ENCODE assay signal across 8 mouse cellular contexts in the genomic region with DNA sequence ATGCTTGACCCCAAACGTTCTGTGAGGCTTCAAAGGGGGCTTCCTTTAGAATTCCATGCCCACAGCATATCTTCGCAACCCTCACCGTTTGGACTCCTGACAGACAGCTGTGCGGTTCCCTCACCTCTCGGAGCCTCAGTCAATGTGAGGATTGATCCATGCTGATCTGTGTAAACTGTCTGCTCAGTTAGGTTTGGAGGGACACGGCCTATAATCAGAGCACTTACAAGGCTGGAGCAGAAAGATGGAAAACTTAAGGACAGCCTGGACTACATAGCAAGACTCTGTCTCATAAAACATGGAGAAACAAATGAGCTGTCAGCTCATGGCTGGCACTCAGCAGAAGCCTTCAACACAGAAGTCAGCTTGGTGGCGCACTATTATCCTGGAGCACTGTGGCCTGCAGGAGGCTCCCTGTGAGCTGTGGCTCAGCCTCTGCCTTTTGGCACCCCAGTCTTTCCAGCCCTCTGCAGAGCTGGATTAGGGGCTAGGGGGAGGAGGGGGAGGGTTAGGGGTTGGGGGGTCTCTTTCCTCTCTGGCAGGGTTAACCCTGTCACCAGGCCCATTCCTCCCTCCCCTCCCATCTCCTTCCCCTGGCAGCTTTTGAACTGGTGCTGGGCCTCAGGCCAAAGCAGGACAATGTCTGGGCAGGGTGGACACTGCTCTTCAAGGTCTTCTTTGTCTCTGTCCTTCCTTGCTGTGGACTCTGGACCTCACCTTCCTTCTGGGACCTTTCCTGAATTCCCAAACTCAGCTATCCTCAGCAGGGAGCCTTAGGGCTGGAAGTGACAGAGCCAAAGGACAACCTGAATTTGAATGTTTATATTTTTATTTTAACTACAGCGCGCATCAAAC. TPM values are rescaled to one million over a fixed set of nuclear protein-coding genes. Genes with fewer than 3 reads are reported as not detected.
DNase-seq lines count a peak whose midpoint lies in the region; ATAC-seq lines count a peak whose summit lies in the region.

No protein-coding gene starts in this region.

- no peak for DNase-seq in liver, embryonic 11.5 days (ENCODE audit: low spot score)
- DNase-seq in retina, embryonic 14.5 days (ENCODE audit: low spot score): peak; percentile 52
- no peak for DNase-seq in urinary bladder, postnatal 4 days (ENCODE audit: low spot score in 2 of 2)
- DNase-seq in ovary, adult 18-20 months (ENCODE audit: low spot score): no peak

- H3K4me2 ChIP-seq in embryonic facial prominence, embryonic 13.5 days: peak overlapping the region; percentile 72
- H3K4me2 ChIP-seq in hindbrain, embryonic 13.5 days: peak overlapping the region; percentile 60
- peak overlapping the region; percentile 68; the same call in 1 of the 2 replicates for H3K4me2 ChIP-seq in liver, embryonic 11.5 days

- no peak overlapping the region for H3K4me3 ChIP-seq in brown adipose tissue, adult 24 weeks (ENCODE audit: insufficient read depth, low read depth, low read length)
- H3K4me3 ChIP-seq in embryonic facial prominence, embryonic 13.5 days: 0 out of 2 replicates have a peak overlapping the region, but pooled peaks have one; percentile 44
- H3K4me3 ChIP-seq in hindbrain, embryonic 13.5 days: no peak overlapping the region; the same call in 1 of the 2 replicates
- no peak overlapping the region for H3K4me3 ChIP-seq in liver, embryonic 11.5 days (ENCODE audit: low read depth, low read length)

- ATAC-seq in embryonic facial prominence, embryonic 13.5 days (ENCODE audit: insufficient number of reproducible peaks, insufficient read depth, low FRiP score, low TSS enrichment, low read depth): no peak
- no peak for ATAC-seq in hindbrain, embryonic 13.5 days (ENCODE audit: low FRiP score)
- ATAC-seq in liver, embryonic 11.5 days (replicated peaks; ENCODE audit: low FRiP score): no peak
- no peak for ATAC-seq in erythroid progenitor cell, adult 5-6 weeks (replicated peaks; ENCODE audit: low FRiP score, poor library complexity, severe bottlenecking)

- peak overlapping the region; percentile 87 for H3K27ac ChIP-seq in brown adipose tissue, adult 24 weeks (replicated peaks; ENCODE audit: low read depth, low read length)
- peak overlapping the region; percentile 100 for H3K27ac ChIP-seq in embryonic facial prominence, embryonic 13.5 days
- H3K27ac ChIP-seq in hindbrain, embryonic 13.5 days: peak overlapping the region; percentile 96
- peak overlapping the region; percentile 90 for H3K27ac ChIP-seq in liver, embryonic 11.5 days (ENCODE audit: low read depth, low read length)

- H3K9ac ChIP-seq in embryonic facial prominence, embryonic 13.5 days: peak overlapping the region; percentile 78
- H3K9ac ChIP-seq in hindbrain, embryonic 13.5 days: peak overlapping the region; percentile 76
- H3K9ac ChIP-seq in liver, embryonic 11.5 days (ENCODE audit: low read depth, low read length): no peak overlapping the region

- H3K9me3 ChIP-seq in embryonic facial prominence, embryonic 13.5 days: no peaks in the 10 kb centered on the region
- no peaks in the 10 kb centered on the region for H3K9me3 ChIP-seq in hindbrain, embryonic 13.5 days
- H3K9me3 ChIP-seq in liver, embryonic 11.5 days (ENCODE audit: control insufficient read depth, low read length): no peaks in the 10 kb centered on the region

- peaks cover 37% of the 10 kb centered on the region for H3K4me1 ChIP-seq in brown adipose tissue, adult 24 weeks (ENCODE audit: control insufficient read depth, insufficient read depth, insufficient read length, low read length)
- H3K4me1 ChIP-seq in embryonic facial prominence, embryonic 13.5 days: peaks cover 73% of the 10 kb centered on the region
- peaks cover 61% of the 10 kb centered on the region for H3K4me1 ChIP-seq in hindbrain, embryonic 13.5 days (replicated peaks)
- H3K4me1 ChIP-seq in liver, embryonic 11.5 days (replicated peaks; ENCODE audit: control insufficient read depth, insufficient read depth, low read length): peaks cover 22% of the 10 kb centered on the region

- no peaks in the 10 kb centered on the region for H3K27me3 ChIP-seq in embryonic facial prominence, embryonic 13.5 days
- H3K27me3 ChIP-seq in hindbrain, embryonic 13.5 days: no peaks in the 10 kb centered on the region
- peaks cover 52% of the 10 kb centered on the region for H3K27me3 ChIP-seq in liver, embryonic 11.5 days (replicated peaks; ENCODE audit: control insufficient read depth, insufficient read depth, low read length)

- WGBS in embryonic facial prominence, embryonic 13.5 days: 32% methylated on average over 9 of the region's 9 CpGs
- 23% methylated on average over 9 of the region's 9 CpGs for WGBS in hindbrain, embryonic 13.5 days
- 38% methylated on average over 9 of the region's 9 CpGs for WGBS in liver, embryonic 11.5 days

- H3K36me3 ChIP-seq in embryonic facial prominence, embryonic 13.5 days: no peaks in the 10 kb centered on the region
- no peaks in the 10 kb centered on the region for H3K36me3 ChIP-seq in hindbrain, embryonic 13.5 days
- no peaks in the 10 kb centered on the region for H3K36me3 ChIP-seq in liver, embryonic 11.5 days (ENCODE audit: control insufficient read depth, insufficient read depth, low read length)

RNA-seq across cellular contexts. Expression of a gene that starts 7.2 kb away (rescaled TPM):
- 75.0 and 78.1 TPM in 2 replicates for polyA plus RNA-seq in brown adipose tissue, adult 24 weeks (2012; ENCODE audit: insufficient read depth, insufficient read length, missing spikeins)
- 540 and 613 TPM in 2 replicates for polyA plus RNA-seq in embryonic facial prominence, embryonic 13.5 days (2015; fragmentation: Nextera tagmentation; extraction: Ambion mirVana)
- polyA plus RNA-seq in hindbrain, embryonic 13.5 days (2015; fragmentation: Nextera tagmentation; extraction: Ambion mirVana): 234 and 269 TPM in 2 replicates
- 191 and 200 TPM in 2 replicates for polyA plus RNA-seq in liver, embryonic 11.5 days (2014; fragmentation: Nextera tagmentation; extraction: Ambion mirVana)
- 14.7 TPM in 1 of 2 replicates, not detected in the other for total RNA-seq in erythroid progenitor cell, adult 5-6 weeks (2015; ENCODE audit: low replicate concordance)
- 2.7 TPM in 1 of 2 replicates, not detected in the other for total RNA-seq in erythroid progenitor cell, adult 5-6 weeks (2017; ENCODE audit: low replicate concordance)

RNA-seq across cellular contexts. Expression of a gene that starts 36.1 kb away (rescaled TPM):
- polyA plus RNA-seq in brown adipose tissue, adult 24 weeks (2012; ENCODE audit: insufficient read depth, insufficient read length, missing spikeins): 2.9 and 6.4 TPM in 2 replicates
- polyA plus RNA-seq in embryonic facial prominence, embryonic 13.5 days (2015; fragmentation: Nextera tagmentation; extraction: Ambion mirVana): 6.4 and 7.1 TPM in 2 replicates
- polyA plus RNA-seq in hindbrain, embryonic 13.5 days (2015; fragmentation: Nextera tagmentation; extraction: Ambion mirVana): 2.7 and 3.2 TPM in 2 replicates
- polyA plus RNA-seq in liver, embryonic 11.5 days (2014; fragmentation: Nextera tagmentation; extraction: Ambion mirVana): 9.0 and 9.2 TPM in 2 replicates
- 276 and 287 TPM in 2 replicates for total RNA-seq in erythroid progenitor cell, adult 5-6 weeks (2015; ENCODE audit: low replicate concordance)
- total RNA-seq in erythroid progenitor cell, adult 5-6 weeks (2017; ENCODE audit: low replicate concordance): 288 and 298 TPM in 2 replicates
